Mouse (Mus musculus): ENCODE data around the gene Foxp1. TPM values are rescaled to one million over a fixed set of nuclear protein-coding genes. Genes with fewer than 3 reads are reported as not detected.

The Foxp1 gene
- polyA plus RNA-seq, 1 experiment from 2014 or later: 107 TPM

GRCm38 (mm10) chr6:99519052-99519451 lies 3.5 kb downstream of the Foxp1 start:
- peaks cover 46% of the 10 kb centered on the region for H3K4me1 ChIP-seq
- H3K27me3 ChIP-seq (replicated peaks; ENCODE audit: low read depth, poor library complexity, severe bottlenecking): no peaks in the 10 kb centered on the region; the same call in 1 of the 2 replicates
- no peaks in the 10 kb centered on the region for H3K9me3 ChIP-seq
- WGBS: 9% methylated on average over 4 of the region's 4 CpGs
- H3K36me3 ChIP-seq (replicated peaks): peaks cover 6% of the 10 kb centered on the region; the same call in 1 of the 2 replicates
- H3K4me3 ChIP-seq: peak overlapping the region; percentile 85
- peak; percentile 41 for DNase-seq (ENCODE audit: low spot score)
- H3K27ac ChIP-seq (replicated peaks): no peak overlapping the region

GRCm38 (mm10) chr6:99515667-99516199 lies 6.8 kb downstream of the Foxp1 start:
- H3K27ac ChIP-seq (replicated peaks): no peak overlapping the region
- 73% methylated on average over 7 of the region's 7 CpGs for WGBS
- DNase-seq (ENCODE audit: low spot score): no peak
- peaks cover 58% of the 10 kb centered on the region for H3K4me1 ChIP-seq
- H3K4me3 ChIP-seq: no peak overlapping the region
- peaks cover 14% of the 10 kb centered on the region for H3K36me3 ChIP-seq (replicated peaks)
- H3K9me3 ChIP-seq: no peaks in the 10 kb centered on the region
- no peaks in the 10 kb centered on the region; the same call in 1 of the 2 replicates for H3K27me3 ChIP-seq (replicated peaks; ENCODE audit: low read depth, poor library complexity, severe bottlenecking)

GRCm38 (mm10) chr6:99511862-99512261 lies 10.7 kb downstream of the Foxp1 start:
- H3K27ac ChIP-seq (replicated peaks): peak overlapping the region; percentile 57; the same call in 1 of the 2 replicates
- no peaks in the 10 kb centered on the region for H3K9me3 ChIP-seq
- WGBS: 46% methylated on average over 6 of the region's 6 CpGs
- peaks cover 33% of the 10 kb centered on the region for H3K36me3 ChIP-seq (replicated peaks)
- H3K27me3 ChIP-seq (replicated peaks; ENCODE audit: low read depth, poor library complexity, severe bottlenecking): no peaks in the 10 kb centered on the region
- no peak for DNase-seq (ENCODE audit: low spot score)
- peaks cover 56% of the 10 kb centered on the region for H3K4me1 ChIP-seq
- no peak overlapping the region for H3K4me3 ChIP-seq

- no peak overlapping the region for H3K27ac ChIP-seq (replicated peaks)
- H3K4me3 ChIP-seq: no peak overlapping the region
- H3K36me3 ChIP-seq (replicated peaks): peaks cover 54% of the 10 kb centered on the region
- H3K9me3 ChIP-seq: no peaks in the 10 kb centered on the region
- H3K27me3 ChIP-seq (replicated peaks; ENCODE audit: low read depth, poor library complexity, severe bottlenecking): no peaks in the 10 kb centered on the region
- DNase-seq (ENCODE audit: low spot score): no peak
- peaks cover 50% of the 10 kb centered on the region for H3K4me1 ChIP-seq
- 91% methylated on average over 9 of the region's 9 CpGs for WGBS
These were observed 13.3 kb downstream of the Foxp1 start for GRCm38 (mm10) chr6:99509189-99509592.

GRCm38 (mm10) chr6:99506816-99507215 lies 15.7 kb downstream of the Foxp1 start:
- Histone ChIP-seq H3K27me3 (replicated peaks; ENCODE audit: low read depth, poor library complexity, severe bottlenecking) (no peaks in the 10 kb centered on the region), H3K36me3 (replicated peaks) (peaks cover 65% of the 10 kb centered on the region), H3K9me3 (no peaks in the 10 kb centered on the region), H3K4me1 (peaks cover 33% of the 10 kb centered on the region), H3K4me3 (no peak overlapping the region), H3K27ac (replicated peaks) (no peak overlapping the region)
- 85% methylated on average over 6 of the region's 6 CpGs for WGBS
- no peak for DNase-seq (ENCODE audit: low spot score)

- Histone ChIP-seq H3K27ac (replicated peaks) (no peak overlapping the region), H3K36me3 (replicated peaks) (peaks cover 61% of the 10 kb centered on the region), H3K4me1 (0 out of 2 replicates have a peak, but pooled peaks cover 10% of the 10 kb centered on the region), H3K4me3 (no peak overlapping the region), H3K9me3 (no peaks in the 10 kb centered on the region), H3K27me3 (replicated peaks; ENCODE audit: low read depth, poor library complexity, severe bottlenecking) (no peaks in the 10 kb centered on the region)
- DNase-seq (ENCODE audit: low spot score): no peak
- WGBS: 95% methylated on average over 1 of the region's 1 CpGs
These were observed 18.8 kb downstream of the Foxp1 start for GRCm38 (mm10) chr6:99503741-99504140.

GRCm38 (mm10) chr6:99502727-99503126 lies 19.8 kb downstream of the Foxp1 start:
- Histone ChIP-seq H3K9me3 (no peaks in the 10 kb centered on the region), H3K27me3 (replicated peaks; ENCODE audit: low read depth, poor library complexity, severe bottlenecking) (no peaks in the 10 kb centered on the region), H3K4me1 (peaks cover 13% of the 10 kb centered on the region; the same call in 1 of the 2 replicates), H3K4me3 (no peak overlapping the region), H3K27ac (replicated peaks) (no peak overlapping the region), H3K36me3 (replicated peaks) (peaks cover 53% of the 10 kb centered on the region)
- no peak for DNase-seq (ENCODE audit: low spot score)
- 80% methylated on average over 2 of the region's 2 CpGs for WGBS

GRCm38 (mm10) chr6:99502314-99502713 lies 20.2 kb downstream of the Foxp1 start:
- no peaks in the 10 kb centered on the region for H3K9me3 ChIP-seq
- DNase-seq (ENCODE audit: low spot score): no peak
- 91% methylated on average over 6 of the region's 6 CpGs for WGBS

GRCm38 (mm10) chr6:99500570-99501270 lies 21.8 kb downstream of the Foxp1 start:
- DNase-seq (ENCODE audit: low spot score): no peak
- Histone ChIP-seq H3K4me3 (no peak overlapping the region), H3K36me3 (replicated peaks) (peaks cover 35% of the 10 kb centered on the region), H3K27me3 (replicated peaks; ENCODE audit: low read depth, poor library complexity, severe bottlenecking) (no peaks in the 10 kb centered on the region), H3K4me1 (peaks cover 25% of the 10 kb centered on the region), H3K9me3 (no peaks in the 10 kb centered on the region), H3K27ac (replicated peaks) (no peak overlapping the region)
- 92% methylated on average over 3 of the region's 3 CpGs for WGBS

More at GRCm38 (mm10) chr6:99502314-99502713, 20.2 kb downstream of the Foxp1 start:
- no peaks in the 10 kb centered on the region for H3K27me3 ChIP-seq (replicated peaks; ENCODE audit: low read depth, poor library complexity, severe bottlenecking)
- peaks cover 13% of the 10 kb centered on the region; the same call in 1 of the 2 replicates for H3K4me1 ChIP-seq
- no peak overlapping the region for H3K27ac ChIP-seq (replicated peaks)
- peaks cover 49% of the 10 kb centered on the region for H3K36me3 ChIP-seq (replicated peaks)
- H3K4me3 ChIP-seq: no peak overlapping the region

GRCm38 (mm10) chr6:99498082-99498481 lies 24.4 kb downstream of the Foxp1 start:
- H3K9me3 ChIP-seq: no peaks in the 10 kb centered on the region
- no peaks in the 10 kb centered on the region for H3K27me3 ChIP-seq (replicated peaks; ENCODE audit: low read depth, poor library complexity, severe bottlenecking)
- H3K27ac ChIP-seq (replicated peaks): no peak overlapping the region
- peaks cover 10% of the 10 kb centered on the region for H3K36me3 ChIP-seq (replicated peaks)
- no peak for DNase-seq (ENCODE audit: low spot score)
- peaks cover 26% of the 10 kb centered on the region for H3K4me1 ChIP-seq
- 90% methylated on average over 7 of the region's 7 CpGs for WGBS
- no peak overlapping the region for H3K4me3 ChIP-seq

- Histone ChIP-seq H3K27me3 (replicated peaks; ENCODE audit: low read depth, poor library complexity, severe bottlenecking) (no peaks in the 10 kb centered on the region), H3K9me3 (no peaks in the 10 kb centered on the region), H3K4me3 (no peak overlapping the region), H3K4me1 (peaks cover 35% of the 10 kb centered on the region), H3K27ac (replicated peaks) (no peak overlapping the region), H3K36me3 (replicated peaks) (no peaks in the 10 kb centered on the region; the same call in 1 of the 2 replicates)
- 76% methylated on average over 5 of the region's 5 CpGs for WGBS
- DNase-seq (ENCODE audit: low spot score): no peak
These were observed 26.4 kb downstream of the Foxp1 start for GRCm38 (mm10) chr6:99496114-99496513.

GRCm38 (mm10) chr6:99492937-99493336 lies 29.6 kb downstream of the Foxp1 start:
- no peaks in the 10 kb centered on the region for H3K9me3 ChIP-seq
- DNase-seq (ENCODE audit: low spot score): no peak
- peaks cover 48% of the 10 kb centered on the region for H3K4me1 ChIP-seq
- WGBS: 46% methylated on average over 3 of the region's 3 CpGs
- H3K27me3 ChIP-seq (replicated peaks; ENCODE audit: low read depth, poor library complexity, severe bottlenecking): no peaks in the 10 kb centered on the region
- no peak overlapping the region for H3K4me3 ChIP-seq
- H3K27ac ChIP-seq (replicated peaks): no peak overlapping the region
- H3K36me3 ChIP-seq (replicated peaks): no peaks in the 10 kb centered on the region

- peaks cover 45% of the 10 kb centered on the region for H3K4me1 ChIP-seq
- no peaks in the 10 kb centered on the region for H3K36me3 ChIP-seq (replicated peaks)
- H3K4me3 ChIP-seq: no peak overlapping the region
- no peaks in the 10 kb centered on the region for H3K9me3 ChIP-seq
- no peak for DNase-seq (ENCODE audit: low spot score)
- 84% methylated on average over 6 of the region's 6 CpGs for WGBS
- H3K27me3 ChIP-seq (replicated peaks; ENCODE audit: low read depth, poor library complexity, severe bottlenecking): no peaks in the 10 kb centered on the region
- no peak overlapping the region for H3K27ac ChIP-seq (replicated peaks)
These were observed 30.5 kb downstream of the Foxp1 start for GRCm38 (mm10) chr6:99491979-99492544.

All from embryonic facial prominence, embryonic 10.5 days (tissue).